Mouse (Mus musculus): Measurements from ENCODE around the gene Gm19684.
A peak's percentile ranks its signal among the peaks of the same experiment; 100 is the strongest.
"Not testable (repeated sequence)": the region's sequence is repeated elsewhere in the genome, so short reads cannot be mapped to it uniquely, and the experiment has no call there.

Gm19684 gene

GRCm38 (mm10) chr17:36121352-36122020 lies at the start of gene Gm19684:
TSS of gene Gm19684 (plus strand) at chr17:36121678.
- peak; percentile 81 for DNase-seq (ENCODE audit: low spot score in 2 of 2)

DNA sequence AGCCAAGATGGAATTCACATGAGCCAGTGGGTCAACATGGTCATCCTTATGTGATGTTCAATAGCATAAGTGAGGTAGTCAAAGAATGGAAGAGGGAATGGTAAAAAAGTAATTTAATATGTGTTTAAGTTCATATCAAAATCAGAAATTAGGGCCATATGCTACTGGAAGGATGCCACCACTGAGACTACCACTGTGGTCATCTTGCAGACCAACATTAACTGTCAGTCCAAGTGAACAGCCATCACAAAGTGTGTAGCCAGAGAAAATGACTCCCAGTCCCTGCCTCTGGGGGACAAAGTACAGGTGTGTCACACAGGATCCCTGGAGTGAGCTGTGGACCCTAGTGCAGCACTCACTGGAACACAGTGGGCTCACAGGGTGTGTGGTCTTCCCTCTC lies 39.6 kb upstream of the Gm19684 start:
- DNase-seq (ENCODE audit: low spot score in 2 of 2), result not testable (repeated sequence)

DNA sequence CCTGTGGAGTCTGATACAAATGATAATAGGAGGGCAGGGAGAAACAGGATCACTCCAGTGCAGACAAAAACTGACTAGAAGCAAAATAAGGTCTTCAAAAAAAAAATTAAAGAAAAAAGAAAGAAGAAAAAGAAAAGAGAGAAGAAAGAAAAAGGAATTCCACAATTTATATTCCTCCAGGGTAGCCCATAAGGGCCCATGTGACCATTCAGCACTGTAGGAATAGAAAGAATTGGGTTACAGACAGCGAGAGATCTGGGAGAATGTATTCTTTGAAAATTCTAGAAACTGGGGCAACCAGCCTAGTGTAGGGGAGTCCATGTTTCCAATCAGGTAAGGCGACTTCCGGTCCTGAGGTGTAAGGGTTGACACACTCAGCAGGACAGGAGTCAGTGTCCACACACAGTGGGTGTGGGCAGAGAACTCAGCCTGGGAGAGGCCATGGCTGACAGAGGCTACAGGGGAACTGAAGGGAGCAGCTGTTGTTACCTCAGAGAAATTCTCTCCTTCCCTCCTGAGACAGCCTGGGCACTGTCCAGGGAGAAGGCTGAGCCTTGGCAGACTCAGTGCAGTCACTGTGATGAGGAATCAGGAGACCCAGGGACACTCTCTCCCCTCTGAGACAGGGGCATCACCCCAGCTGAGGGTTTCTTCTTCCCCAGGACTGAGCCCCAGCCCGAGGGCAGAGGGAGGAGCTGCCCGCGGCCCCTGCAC lies 38.8 kb upstream of the Gm19684 start:
- DNase-seq (ENCODE audit: low spot score in 2 of 2), result peak in 1 of 2 experiments; percentile 3

DNA sequence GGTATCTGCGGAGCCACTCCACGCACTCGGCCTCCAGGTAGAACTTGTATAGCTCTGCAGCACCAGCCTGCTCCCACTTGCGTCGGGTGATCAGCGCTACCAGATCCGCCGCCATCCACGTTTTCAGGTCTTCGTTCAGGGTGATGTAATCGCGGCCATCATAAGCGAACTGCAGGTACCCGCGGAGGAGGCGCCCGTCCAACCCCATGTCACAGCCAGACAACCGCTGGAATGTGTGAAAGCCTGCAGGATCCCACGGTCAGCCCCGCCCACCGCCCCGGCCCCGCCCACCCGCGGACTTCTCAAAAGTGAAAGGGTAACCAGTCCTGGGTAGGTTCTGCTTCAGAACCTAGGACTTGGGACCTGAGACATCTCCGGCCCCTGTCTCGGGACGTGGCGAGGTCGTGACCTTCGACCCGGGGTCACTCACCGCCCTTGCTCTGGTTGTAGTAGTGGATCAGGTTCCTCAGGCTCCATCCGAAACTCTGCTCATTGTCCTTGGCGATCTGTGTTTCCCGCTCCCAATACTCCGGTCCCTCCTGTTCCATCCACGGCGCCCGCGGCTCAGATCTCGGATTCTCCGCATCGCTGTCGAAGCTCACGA lies 38.1 kb upstream of the Gm19684 start:
- DNase-seq (ENCODE audit: low spot score in 2 of 2), result peak in 1 of 2 experiments; percentile 17

DNA sequence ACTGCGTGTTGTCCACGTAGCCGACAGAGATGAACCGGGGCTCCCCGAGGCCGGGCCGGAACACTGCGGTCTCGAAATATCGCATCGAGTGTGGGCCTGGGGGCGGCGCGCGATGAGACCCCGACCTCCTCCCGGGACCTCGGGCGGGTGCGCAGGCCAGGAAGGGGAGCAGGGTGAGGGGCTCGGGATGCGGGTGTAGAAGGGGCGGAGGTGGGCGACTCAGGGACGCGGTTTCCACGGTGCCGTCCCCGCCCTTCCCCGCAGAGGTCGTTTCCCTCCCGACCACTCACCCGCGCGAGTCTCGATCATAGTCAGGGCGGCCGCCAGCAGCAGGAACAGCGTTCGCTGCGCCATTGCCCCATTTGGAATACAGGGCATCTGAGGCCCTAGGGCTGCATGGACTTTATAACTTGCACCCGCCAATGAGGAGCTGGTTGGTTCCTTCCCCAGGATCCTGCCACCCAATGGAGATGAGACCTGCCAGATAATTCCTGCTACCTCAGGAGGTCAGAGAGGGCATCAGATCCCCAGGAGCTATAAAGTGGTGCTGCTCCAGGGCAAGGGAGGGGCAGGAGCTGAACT lies 37.5 kb upstream of the Gm19684 start:
- DNase-seq (ENCODE audit: low spot score in 2 of 2), result peak; percentile 38 to 42

GRCm38 (mm10) chr17:36085976-36086375 lies 35.5 kb upstream of the Gm19684 start:
- DNase-seq (ENCODE audit: low spot score in 2 of 2), result peak; percentile 71 to 72

- DNase-seq (ENCODE audit: low spot score in 2 of 2), result not testable (repeated sequence)
Observed at GRCm38 (mm10) chr17:36091933-36092332, 29.5 kb upstream of the Gm19684 start.

- not testable (repeated sequence) for DNase-seq (ENCODE audit: low spot score in 2 of 2)
Observed at GRCm38 (mm10) chr17:36092520-36092919, 29.0 kb upstream of the Gm19684 start.

- no peak for DNase-seq (ENCODE audit: low spot score in 2 of 2)
Observed at GRCm38 (mm10) chr17:36093936-36094335, 27.5 kb upstream of the Gm19684 start.

DNA sequence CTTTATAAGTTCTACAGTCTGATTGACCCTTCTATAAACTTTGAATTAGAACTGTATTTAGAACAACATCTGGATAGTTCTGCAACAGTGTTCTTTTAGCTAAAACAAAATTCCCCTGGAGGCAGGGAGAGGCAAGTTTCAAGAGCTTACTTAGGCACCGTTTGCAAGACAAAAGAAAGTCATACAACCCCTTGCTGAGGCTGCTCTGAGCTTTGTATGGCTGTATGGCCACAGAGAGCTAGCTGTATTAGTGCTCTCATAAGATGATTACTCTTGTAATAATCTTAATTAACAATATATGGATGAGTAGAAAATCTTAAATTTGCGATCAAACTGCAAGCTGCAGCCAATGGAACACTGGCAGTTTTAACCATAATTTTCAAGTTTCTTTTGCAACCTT lies 21.9 kb upstream of the Gm19684 start:
- DNase-seq (ENCODE audit: low spot score in 2 of 2), result not testable (repeated sequence)

GRCm38 (mm10) chr17:36102091-36102490 lies 19.4 kb upstream of the Gm19684 start:
- peak in 1 of 2 experiments; percentile 0 for DNase-seq (ENCODE audit: low spot score in 2 of 2)

DNA sequence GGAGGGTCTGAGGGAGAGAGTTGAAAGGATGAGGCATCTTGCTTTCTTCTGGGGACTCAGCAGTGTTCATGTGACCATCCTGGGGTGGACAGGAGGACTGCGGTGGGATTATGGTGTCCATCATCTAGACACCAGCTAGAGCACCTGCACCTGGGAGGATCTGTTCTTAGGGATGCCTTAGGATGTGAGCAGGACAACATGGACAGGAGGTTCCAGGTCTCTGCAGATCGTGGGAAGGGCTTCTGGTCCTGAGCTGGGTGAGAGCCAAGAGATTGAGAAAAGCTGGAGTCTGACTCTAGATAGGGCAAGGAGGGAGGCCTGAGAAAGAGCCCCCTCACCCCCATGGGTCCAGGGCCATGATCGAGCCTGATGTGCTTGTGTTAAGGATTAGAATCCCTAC lies 11.3 kb upstream of the Gm19684 start:
- DNase-seq (ENCODE audit: low spot score in 2 of 2), result peak in 1 of 2 experiments; percentile 12

DNA sequence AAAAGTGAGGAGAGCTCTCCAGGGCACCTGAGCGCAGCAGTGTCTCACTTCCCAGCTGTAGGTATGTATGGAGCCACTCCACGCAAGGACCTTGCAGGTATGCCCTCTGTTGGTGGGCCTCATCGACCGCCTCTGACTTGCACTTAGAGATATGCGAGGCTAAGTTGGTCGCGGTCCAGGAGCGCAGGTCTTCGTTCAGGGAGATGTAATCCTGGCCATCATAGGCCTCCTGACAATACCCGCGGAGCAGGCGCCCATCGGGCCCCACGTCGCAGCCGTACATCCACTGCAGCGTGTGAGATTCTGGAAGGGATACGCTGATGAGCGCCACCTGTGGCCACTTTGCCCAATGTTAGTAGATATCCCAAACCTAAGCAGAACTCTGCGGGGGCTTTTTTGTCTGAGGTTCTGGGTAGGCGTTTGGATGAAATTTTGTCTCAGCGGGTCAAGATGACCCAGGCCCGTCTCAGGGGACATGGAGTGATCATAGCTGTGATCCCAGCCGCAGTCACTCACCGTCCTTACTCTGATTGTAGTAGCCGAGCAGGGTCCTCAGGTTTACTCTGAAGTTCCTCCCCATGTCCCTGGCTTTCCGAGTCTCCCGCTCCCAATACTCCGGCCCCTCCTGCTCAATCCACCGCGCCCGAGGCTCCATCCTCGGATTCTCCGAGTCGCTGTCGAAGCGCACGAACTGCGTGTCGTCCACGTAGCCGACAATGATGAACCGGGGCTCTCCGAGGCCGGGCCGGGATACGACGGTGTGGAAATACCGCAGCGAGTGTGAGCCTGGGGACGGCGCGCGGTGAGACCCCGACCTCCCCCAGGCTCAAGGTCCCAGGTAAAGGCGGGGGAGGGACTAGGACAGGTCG lies 10.6 kb upstream of the Gm19684 start:
- peak; percentile 37 to 41 for DNase-seq (ENCODE audit: low spot score in 2 of 2)

- DNase-seq (ENCODE audit: low spot score in 2 of 2), result peak; percentile 55 to 65
Observed at GRCm38 (mm10) chr17:36111510-36111868, 10.0 kb upstream of the Gm19684 start.

- peak; percentile 48 to 58 for DNase-seq (ENCODE audit: low spot score in 2 of 2)
Observed at GRCm38 (mm10) chr17:36113979-36114593, 7.4 kb upstream of the Gm19684 start.

DNA sequence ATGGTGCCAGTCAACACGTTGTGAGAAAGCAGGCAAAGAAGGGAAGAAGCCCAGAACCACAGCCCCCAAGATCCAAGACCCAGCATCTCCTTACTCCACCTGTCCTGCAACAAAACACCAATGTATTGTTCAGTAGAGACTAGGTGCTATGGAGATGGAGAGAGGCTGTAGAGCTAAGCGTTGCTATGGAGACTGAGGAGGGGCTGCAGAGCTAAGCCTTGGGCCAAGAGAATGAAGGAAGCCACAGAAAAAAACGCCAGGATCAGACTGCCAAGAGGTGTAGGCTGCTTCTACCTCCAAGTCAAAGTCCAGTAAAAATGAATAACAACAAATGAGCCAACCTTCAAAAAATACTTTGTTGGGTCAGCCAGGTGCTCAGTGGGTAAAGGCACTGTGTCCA lies 4.9 kb upstream of the Gm19684 start:
- DNase-seq (ENCODE audit: low spot score in 2 of 2), result not testable (repeated sequence)

GRCm38 (mm10) chr17:36120839-36121238 lies 639 bp upstream of the Gm19684 start:
- DNase-seq (ENCODE audit: low spot score in 2 of 2), result not testable (repeated sequence)

DNA sequence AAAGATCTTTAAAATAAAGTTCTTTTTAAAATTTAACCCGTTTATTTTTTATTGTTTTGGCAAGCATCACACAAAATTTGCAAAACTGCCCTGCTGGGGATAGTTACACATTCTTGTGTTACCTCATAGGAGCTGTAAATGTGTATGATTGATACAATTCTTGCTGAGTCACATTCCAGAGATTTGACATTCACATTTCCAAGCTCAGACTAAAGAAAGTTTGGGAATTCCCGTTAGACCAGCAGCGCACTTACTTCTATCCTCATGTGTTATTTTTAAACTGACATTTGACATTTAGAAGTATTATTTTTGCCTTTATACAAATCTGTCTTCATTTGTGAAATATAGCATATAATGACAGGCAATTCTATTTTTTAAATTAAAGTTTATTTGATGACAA lies 2.6 kb downstream of the Gm19684 start:
- not testable (repeated sequence) for DNase-seq (ENCODE audit: low spot score in 2 of 2)

GRCm38 (mm10) chr17:36128525-36128924 lies 7.0 kb downstream of the Gm19684 start:
- DNase-seq (ENCODE audit: low spot score in 2 of 2), result not testable (repeated sequence)

GRCm38 (mm10) chr17:36128968-36129817 lies 7.7 kb downstream of the Gm19684 start, which contains the start of gene Gm7030:
TSS of gene Gm7030 (minus strand) at chr17:36129425.
- not testable (repeated sequence) for DNase-seq (ENCODE audit: low spot score in 2 of 2)
